Mouse (Mus musculus) WW6 (cell line): ENCODE measurements around the gene Parvb.
A peak's percentile ranks its signal among the peaks of the same experiment; 100 is the strongest.
"Not testable (repeated sequence)": the region's sequence is repeated elsewhere in the genome, so short reads cannot be mapped to it uniquely, and the experiment has no call there.

ENCODE experiments used
- DNase-seq: peaks from one replicate; pipeline ENCODE4 v3.0.0-alpha.2; 2013; ENCODE audit warnings: low read depth, low spot score

The Parvb gene

DNA sequence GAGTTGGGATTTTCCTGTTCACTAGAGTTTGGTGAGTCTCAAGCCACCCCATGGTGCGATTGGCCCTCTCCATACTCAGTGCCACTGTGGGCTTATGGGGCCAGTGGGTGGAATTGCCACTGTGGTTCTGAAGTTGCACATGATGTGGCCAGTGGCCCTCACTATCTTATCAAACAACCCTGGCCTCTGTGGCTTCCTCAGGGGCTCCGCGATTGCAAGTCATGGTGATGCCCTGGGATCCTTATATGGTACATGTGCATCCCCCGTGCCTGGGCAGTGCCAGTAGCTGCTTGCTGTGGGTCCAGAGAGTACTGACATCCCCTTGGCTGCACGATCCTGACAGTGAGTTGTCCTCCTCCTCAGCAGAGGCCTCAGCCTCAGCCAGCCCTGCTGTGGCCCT lies 25.0 kb downstream of the Parvb start:
- no peak for DNase-seq

DNA sequence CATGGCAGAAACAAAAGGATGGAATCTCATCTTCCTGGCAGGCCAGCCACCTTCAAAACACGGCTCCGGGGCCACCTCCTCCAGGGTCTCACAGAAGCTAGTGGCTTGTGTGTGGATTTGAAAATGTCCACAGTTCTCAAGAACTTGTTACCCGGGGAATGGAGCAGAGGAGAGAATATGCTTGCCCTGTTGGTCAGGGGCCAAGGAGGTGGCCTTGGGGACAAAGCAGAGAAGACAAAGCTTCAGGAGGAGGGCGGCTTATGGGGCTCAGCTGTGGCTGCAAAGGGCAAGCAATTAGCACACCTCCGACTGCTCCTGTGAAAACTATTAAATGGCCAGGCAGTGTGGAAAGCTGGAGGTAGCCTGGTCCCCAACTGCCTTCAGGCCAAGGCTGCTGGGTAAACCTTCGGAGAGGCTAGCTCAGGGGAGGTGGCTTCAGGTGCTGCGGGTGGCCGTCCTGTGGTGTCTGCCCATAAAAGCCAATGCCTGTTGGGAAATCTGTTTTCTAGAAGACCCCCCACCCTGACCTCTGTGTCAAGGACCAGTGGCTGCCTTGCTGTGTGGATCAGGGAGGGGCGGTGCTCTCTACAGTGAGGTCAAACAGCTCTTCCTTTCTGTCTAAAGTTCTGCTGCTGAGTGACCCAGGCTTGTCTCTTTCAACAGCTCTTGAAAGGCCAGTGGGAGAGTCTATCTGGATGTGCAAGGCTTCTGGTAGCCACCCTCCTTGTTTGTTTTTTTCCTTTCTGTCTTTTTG lies 26.9 kb downstream of the Parvb start:
- DNase-seq: no peak

DNA sequence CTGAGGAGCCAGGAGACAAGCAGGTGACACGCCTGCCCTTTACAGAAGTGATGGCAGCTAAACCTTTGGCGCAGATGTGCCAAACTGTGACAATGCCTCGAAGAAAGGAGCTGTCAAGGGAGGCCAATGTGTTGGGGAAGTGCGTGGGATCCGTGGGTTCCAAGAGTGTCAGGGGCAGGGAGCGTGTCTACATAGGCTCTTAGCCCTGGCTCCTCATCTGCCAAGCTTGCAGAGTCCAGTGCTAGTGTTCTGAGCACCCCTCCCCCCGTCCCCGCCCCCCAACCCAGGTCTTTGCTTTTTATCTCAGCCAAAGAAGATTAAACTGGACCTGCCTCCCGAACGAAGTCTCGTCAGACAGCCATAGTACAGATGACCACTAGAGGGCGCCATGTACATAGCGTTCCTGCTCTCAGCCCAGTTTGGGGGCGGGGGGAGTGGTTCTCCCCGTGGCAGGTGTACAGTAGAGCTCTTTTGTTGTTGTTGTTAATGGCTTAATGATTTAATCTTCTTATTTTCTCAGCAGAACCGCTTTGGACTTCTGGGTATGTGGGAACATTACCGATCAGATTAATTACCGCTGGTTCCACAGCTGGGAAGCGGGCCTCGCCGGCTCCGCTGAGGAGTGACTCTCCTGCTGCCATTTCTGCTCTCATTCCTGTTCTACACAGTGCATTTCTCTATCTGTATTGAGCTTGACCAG lies 28.4 kb downstream of the Parvb start:
- peak; percentile 54 for DNase-seq

DNA sequence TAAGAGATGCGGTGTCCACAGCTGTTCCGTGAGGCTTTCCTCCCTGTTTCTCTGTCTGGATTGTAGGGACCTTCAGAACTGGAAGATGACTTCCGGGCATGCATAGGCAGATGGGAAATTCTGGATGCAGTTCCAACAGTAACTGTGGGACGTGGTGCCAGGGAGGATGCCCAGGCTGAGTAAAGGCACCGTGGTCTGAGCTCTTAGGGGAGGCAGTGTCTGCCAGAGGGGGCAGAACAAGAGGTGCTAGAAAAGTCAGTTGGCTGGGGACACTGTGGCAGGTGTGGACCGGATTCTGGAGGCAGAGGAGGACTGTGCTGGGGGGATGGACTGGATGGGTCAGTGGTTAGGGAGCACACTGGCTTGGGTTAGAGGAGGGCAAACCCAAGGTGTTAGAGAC lies 30.8 kb downstream of the Parvb start:
- DNase-seq: no peak

DNA sequence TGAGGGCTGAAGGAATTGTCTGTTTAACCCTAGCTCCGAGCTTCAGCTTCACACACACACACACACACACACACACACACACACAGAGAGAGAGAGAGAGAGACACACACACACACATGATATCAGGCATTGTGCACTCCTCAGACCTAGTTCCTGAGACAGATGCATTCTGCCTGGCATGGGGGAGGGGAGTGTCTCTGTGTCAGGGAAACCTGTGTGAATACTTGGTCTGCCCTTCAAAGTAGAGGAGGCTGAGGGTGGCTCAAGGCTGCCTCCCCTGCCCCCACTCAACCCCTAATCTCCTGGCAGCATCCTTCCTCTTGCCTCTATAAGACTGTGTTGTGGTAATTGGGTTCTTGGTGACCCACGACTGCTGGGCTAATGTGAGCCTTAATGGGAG lies 31.7 kb downstream of the Parvb start:
- DNase-seq: no peak

DNA sequence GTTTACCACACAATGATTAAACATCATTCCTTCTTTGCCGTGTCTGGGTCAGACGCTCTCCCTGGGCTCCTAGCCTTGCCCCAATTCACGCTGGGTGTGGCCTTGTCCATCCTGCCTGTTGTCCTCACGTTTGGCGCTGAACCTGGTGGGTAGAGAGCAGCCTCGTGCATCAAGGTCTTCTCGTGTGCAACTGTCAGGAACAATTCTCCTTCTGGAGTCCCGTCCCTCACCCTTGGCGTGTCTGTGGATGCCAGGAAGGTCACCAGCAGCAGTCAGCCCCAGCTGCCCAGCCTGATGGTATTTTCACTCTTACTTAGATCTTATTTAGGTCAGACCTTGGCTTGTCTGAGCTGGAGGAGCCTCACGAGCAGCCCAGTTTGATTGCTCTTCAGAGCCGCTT lies 33.3 kb downstream of the Parvb start:
- no peak for DNase-seq

DNA sequence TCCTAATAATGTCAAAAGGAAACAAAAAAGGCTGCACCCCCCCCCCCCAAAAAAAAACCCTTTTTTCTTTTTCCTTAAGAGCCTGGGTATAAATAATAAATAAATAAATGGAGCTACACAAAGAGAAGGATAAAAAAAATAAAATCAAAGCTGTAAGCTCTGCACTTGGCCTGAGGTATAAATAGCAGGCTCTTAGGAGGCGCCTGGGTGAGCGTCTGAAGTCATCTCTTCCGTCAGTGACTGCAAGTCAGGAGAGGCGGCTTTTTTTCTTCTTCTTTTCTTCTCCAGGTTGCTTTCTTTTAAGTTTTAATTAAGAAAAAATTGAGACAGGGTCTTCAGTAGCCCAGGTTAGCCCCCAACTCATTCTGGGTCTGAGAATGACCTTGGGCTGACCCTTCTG lies 34.4 kb downstream of the Parvb start:
- no peak for DNase-seq

DNA sequence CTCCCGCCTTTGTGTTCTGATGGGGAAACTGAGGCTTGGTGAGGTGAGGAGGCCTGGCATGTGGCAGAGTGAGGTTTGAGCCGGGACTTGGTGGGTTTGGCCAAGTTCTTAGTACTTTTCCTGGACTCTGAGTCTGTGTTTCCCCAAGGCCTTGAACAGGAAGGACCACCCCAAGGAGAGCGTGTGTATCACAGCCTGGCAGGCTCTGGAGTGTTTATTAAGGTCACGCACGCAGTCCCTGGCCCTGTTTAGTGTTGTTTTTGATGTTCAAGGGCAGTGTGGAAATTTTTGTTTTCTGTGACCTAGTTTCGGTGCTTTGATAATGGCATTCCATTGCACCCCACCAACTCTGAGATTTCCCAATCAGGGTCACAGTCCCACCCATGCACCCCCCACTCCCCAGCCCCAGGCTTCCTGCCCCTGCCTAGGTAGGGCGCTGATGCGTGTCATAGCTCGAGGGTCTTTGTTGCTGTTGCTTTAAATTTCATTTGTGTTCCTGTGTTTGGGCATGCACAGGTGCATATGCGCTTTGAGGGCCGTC lies 35.9 kb downstream of the Parvb start:
- no peak for DNase-seq

DNA sequence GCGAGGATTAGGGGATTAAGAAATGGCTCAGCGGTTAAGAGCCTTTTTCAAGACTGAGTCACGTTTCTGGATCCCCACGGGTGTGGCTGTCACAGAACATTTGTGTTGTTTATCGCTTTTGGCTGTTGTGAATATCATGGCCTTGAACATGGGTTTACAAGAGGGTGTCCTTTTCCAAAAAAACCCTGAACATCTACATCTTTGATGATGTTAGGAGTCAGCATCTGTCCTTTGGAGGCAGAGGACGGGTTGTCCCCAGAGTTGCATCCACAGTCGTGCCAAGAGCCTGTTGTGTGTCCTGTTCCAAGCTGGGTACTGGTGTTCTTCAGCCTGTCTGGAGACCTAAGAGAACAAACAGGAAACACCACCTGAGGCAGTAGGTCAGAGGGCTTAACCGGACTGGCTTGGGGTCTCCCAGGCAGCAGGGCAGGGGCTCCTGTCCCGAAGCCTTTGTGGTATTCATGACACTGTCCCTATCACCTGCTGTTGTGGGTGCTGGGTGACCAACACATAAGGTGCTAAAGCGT lies 37.3 kb downstream of the Parvb start:
- DNase-seq: no peak

DNA sequence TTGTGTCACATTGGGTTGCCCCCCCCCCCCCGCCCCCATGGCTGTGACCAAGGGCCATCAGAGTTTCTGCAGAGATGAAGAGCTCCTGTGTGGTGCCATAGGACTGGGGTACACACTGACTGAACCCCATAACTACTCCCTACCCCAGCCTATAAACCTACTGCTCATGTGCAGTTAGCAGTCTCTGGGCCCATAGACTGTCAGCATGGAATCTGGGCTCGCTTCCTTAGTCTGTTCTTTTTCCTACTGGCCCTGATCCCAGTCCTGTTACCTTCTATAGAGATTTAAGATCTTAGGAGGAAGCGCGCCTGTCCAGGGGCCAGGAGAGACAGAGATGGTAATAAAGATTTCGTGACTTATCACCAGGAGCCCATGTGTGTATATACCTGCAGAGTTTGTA lies 38.2 kb downstream of the Parvb start:
- no peak for DNase-seq

DNA sequence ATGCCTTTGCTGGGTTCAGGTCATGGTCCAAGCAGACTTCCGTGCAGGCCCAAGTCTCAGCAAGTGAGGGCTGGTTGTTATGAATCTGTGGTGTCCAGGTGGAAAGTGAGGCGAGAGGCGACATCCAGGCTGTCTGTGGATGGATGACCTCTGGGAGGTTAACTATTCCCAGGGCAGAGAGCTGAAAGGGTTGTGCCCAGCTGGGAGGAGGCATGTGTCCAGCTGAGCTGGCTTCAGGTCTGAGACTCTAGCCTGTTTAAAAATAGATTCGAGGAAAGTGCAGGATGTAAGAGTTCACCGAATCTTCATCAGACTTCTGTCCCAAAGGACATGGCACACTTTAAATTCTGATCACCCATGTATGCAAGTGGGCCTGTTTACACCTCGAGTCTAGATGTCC lies 38.6 kb downstream of the Parvb start:
- no peak for DNase-seq

DNA sequence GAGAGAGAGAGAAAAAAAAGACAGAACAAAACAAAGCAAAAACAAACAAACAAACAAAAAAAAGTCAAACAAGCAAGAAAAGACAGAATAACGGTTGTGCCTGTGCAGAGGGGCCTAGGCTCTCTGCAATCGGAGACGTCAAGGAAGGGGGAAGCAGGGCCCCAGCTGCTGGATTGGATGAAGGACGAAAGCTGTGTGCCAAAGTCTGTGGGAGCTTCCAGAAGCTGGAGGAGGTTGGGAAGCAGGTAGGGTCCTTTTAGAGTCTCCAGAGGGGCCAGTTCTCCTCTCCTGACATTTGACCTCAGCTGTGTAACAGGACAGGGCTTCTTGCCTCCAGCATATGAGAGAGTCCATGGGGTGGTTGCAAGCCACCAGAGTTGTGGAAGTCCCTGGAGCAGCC lies 44.2 kb downstream of the Parvb start:
- no peak for DNase-seq

DNA sequence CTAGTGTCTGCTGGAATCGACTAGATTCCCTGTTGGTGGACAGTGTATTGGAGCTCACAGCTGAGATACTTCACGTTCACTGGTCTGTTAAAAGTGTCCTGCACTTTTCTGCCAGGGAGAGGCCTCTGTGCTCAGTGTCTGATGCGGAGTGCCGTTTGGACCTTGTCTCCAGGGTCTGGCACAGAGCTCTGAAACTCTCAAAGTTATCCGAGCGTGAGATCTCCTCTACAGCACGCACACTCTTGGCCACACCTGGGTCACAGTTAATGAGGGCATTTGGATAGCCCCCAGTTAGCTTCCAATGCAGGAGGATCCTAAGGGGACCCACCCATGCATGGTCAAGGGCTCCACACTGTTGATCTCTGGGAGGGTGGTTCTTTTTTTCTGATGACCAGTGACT lies 46.2 kb downstream of the Parvb start:
- DNase-seq: no peak

DNA sequence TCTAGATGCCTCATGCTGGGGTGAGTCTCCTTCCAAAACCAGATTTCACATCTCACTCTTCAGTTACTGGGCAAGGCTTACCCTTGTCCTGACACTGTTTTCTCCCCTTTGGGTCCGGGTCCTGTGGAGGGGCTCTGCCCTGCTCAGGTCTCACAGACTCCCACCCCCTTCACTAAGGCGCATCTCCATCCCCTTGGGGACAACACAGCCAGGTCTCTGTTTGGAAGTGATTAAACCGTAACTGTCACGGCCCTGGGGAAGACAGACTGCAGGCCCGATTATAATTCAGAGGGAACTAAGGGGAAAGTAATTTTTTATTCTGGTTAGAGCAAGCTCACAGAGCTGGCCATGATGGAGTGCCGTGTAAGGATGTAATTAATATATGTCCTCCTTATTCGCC lies 46.8 kb downstream of the Parvb start:
- DNase-seq: no peak

DNA sequence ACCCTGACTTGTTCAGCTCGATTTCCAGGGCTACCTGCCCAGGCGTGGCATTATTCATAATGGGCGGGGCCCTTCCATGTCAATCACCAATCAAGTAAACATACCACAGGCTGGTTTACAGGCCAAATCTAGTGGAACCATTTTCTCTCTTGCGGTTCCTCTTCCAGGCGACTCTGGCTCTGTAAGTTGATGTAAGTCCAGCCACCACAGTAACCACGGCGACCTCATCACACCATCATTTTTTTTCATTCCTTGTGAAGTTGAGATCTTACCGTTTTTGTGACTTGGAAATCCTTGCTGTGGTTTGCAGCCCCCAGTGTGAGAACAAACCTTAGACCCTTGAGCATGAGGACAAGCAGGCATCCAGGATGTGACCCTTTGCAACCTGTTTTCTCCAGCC lies 48.5 kb downstream of the Parvb start:
- no peak for DNase-seq

DNA sequence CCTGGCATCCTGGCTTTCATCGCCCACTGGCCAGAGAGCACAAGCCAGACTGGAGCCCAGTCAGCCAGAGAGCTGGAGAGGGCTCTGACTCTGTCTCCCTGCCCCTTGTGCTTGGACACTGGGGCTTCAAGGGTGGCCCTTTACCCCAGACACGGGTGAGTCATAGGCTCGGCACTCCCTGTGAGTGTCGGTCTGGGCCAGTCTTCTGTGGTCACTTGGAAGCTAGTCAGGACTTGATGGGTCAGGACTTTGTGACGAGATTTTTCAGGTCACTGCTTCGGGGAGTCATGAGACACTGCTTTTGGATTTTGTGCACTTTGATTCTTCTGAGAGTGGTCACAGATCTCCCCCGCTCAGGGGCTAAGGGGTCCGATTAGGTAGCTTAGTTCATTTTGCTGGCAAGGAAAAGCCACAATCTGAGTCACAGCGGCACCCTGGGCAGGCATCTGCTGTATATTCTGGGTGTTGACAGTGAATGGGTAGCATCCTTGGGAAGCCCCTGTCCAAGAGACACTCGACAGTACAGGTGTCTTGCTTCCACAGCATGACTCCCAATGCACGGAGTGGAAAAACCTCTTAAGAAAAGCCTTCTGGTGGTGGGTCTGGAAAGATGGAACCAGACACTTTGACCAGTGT lies 49.0 kb downstream of the Parvb start:
- no peak for DNase-seq

DNA sequence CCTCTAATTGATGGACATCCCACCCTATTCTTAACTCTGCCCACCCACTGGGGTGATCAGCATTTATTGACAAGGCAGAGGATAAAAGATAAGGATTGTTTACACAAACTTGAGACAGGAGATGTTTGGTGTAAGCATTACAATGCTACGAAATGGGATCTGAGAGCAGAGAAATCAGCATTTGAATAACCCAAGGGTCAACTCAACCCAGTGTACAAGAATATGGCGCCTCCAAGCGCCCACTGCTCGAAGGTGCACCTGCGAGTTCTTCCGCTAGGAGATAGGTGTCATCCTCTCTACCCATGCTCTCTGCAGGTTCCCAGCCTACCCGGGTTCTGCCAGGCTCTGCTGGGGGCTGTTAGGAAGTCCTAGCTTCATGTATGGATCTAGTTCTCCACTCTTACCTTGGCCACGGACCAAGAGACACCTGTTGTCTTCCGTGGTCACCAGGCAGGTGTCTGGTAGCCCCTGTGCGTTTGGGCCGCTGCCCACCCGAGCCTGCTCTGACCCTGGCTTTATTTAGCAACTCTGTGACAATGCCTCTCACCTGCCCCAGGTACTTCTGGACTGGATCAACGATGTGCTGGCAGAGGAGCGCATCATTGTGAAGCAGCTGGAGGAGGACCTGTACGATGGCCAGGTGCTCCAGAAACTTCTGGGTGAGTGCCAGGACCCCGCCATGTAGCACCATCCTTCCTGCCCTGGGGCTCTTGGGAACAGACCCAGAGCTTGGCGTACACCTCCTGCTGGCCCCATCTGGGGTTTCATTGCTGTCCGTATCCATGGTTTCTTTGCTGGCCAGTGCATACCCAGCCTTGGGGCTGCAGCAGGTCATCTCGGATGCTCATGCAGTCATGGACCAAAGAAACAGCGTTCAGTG lies 50.6 kb downstream of the Parvb start:
- peak; percentile 49 for DNase-seq

DNA sequence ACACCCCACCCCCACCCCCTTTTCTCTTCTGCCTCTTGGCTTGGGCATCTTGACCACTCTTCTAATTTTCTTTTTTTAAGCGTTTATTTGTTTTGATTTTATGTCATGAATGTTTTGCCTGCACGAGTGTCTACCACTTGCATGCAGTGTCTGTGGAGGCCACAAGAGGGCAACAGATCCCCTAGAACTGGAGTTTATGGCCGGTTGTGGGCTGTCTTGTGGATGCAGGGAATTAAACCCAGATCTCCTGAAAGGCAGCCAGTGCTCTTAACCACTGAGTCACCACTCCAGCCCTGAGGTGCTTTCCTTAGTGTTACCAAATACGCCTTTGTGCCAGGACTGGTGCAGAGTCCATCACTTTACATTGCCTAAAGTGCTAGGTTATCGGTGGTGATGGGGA lies 52.2 kb downstream of the Parvb start:
- DNase-seq: no peak

DNA sequence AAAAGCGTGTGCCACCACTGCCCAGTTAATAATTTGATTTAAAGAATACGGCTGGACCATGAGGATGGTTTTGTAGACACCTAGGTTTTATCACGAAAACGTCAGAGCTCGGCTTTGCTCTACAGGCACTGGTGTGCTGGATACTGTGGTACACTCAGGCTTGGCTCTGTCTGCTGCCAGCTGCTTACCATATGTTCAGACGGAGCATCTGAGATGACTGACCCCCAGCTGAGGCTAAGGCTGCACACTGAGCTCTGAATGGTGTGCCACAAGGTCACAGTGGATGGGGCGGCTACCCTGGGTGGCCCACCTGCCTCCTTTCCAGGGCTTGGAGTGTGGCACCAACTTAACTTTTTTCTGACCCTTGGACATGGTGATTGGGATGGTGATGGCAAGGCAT lies 53.6 kb downstream of the Parvb start:
- DNase-seq: no peak

DNA sequence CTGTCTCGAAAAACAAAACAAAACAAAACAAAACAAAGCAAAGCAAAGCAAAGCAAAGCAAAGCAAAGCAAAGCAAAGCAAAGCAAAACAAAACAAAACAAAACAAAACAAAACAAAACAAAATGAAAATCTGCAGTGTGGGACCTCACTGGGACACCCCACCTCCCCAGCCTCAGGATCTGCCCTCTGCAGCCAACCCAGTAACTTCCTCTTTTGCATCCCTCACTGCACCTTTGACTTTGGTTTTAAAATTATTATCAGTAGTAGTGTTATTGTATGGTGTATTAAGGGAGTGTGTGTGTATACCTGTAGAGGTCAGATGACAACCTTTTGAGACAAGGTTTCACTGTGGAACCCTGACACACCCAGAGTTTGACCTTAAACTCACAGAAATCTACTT lies 57.1 kb downstream of the Parvb start:
- DNase-seq: not testable (repeated sequence)

DNA sequence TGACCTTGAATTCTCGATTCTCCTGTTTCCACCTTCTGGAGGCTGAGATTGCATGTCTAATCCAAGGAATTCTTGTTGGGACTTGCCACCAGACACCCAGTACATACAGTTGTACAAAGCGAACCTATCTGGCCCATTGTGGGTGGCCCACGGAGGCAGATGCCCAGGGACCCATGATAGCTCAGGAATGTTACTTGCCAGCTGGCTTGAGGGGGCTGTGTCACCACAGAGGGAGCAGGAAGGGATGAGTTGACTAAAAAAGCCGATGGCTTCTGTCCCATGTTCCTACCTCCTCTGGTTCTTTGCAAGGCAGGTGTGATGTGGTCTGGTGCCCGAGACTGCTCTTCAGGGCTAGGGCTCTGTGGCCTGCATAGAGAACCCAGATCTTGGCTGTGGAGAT lies 59.3 kb downstream of the Parvb start:
- DNase-seq: no peak

DNA sequence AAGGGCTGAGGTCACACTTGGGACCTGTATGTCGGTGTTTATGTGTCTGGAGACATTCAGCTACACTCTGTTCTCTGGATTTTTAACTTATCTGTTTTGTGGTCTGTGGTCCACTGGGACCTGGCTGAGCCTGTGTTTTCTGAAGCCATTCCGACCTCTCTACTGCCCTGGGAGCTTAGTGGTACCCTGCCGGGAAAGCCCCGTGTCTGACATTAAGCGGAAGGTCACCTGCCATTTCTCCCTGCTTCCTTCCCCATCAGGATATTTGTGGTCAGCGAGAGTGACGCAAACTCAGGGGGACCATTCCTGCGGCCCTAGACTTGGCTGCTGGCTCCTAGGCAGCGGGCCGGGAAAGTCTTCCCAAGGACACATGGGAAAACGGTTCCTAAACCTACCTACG lies 61.7 kb downstream of the Parvb start:
- no peak for DNase-seq
